Mouse (Mus musculus) thymus, postnatal 4 days (tissue): ENCODE results near the gene Gm49366.
"Not testable (repeated sequence)": the region's sequence is repeated elsewhere in the genome, so short reads cannot be mapped to it uniquely, and the experiment has no call there.

Source experiments
- DNase-seq: peaks from one replicate; pipeline ENCODE4 v3.0.0; 2021

The Gm49366 gene

DNA sequence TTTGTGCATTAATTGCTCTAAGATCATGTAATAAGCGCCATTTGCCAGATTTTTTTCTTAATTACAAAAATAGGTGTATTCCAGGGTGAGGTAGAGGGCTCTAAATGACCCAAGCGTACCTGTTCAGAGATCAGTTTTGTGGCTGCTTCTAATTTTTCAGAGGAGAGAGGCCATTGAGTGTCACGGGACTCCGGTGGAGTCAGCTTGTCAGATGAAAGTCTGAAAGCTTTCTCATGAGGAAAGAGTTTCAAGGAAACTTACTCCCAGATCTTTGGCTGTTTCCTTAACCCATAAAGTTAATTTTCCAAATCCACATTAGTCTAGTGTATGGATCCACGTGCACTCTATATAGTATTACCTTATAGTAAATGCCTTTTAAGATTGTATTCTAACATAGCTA is 55.9 kb downstream of the Gm49366 start:
- not testable (repeated sequence) for DNase-seq

GRCm38 (mm10) chr12:84099605-84100004 is 60.9 kb downstream of the Gm49366 start:
- no peak for DNase-seq

GRCm38 (mm10) chr12:84100071-84100470 is 61.3 kb downstream of the Gm49366 start:
- DNase-seq: no peak

- peak; percentile 58 for DNase-seq
These were observed 62.1 kb downstream of the Gm49366 start, which contains the start of gene Acot6 for GRCm38 (mm10) chr12:84100604-84101492. Acot6 (plus strand) TSS chr12:84100654.

- DNase-seq: no peak
These were observed 62.7 kb downstream of the Gm49366 start for GRCm38 (mm10) chr12:84101493-84101845.

DNA sequence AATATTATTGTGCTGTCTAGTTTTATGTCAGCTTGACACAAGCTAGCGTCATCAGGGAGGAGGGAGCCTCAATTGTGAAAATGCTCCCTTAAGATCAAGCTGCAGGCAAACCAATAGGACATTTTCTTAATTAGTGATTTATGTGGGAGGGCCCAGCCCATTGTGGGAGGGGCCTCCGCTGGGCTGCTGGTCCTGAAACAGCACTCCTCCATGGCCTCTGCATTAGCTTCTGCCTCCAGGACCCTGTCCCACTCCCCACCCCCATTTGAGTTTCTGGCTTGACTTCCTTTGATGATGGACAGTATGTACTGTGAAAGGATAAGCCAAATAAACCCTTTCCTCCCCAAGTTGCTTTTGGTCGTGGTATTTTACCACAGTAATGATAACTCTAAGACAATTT is 68.3 kb downstream of the Gm49366 start:
- DNase-seq: no peak

GRCm38 (mm10) chr12:84107692-84108091 is 69.0 kb downstream of the Gm49366 start:
- no peak for DNase-seq
